Mouse (Mus musculus) splenic B cell, adult 2 months (primary cell): Measurements from ENCODE around the gene Uvrag.
A peak's percentile ranks its signal among the peaks of the same experiment; 100 is the strongest.

Experiments
- DNase-seq: peaks from one replicate; pipeline ENCODE4 v3.0.0-alpha.2; 2011; ENCODE audit warnings: low read depth, low spot score
- H3K27me3 ChIP-seq: 2 replicates; pipeline ENCODE4 v1.6.1; 2012; ENCODE audit warnings: mild to moderate bottlenecking, low read length, moderate library complexity, mixed read lengths; ENCODE audit not compliant: control insufficient read depth, poor library complexity, insufficient read depth, severe bottlenecking
- H3K36me3 ChIP-seq: 2 replicates; pipeline ENCODE4 v1.6.1; 2012; ENCODE audit warnings: mild to moderate bottlenecking, low read length, moderate library complexity, mixed read lengths; ENCODE audit not compliant: control insufficient read depth, poor library complexity, insufficient read depth, severe bottlenecking

The Uvrag gene

GRCm38 (mm10) chr7:98922984-98923383, 218.0 kb downstream of the Uvrag start:
- Histone ChIP-seq H3K36me3 (peaks cover 13% of the 10 kb centered on the region; the same call in 1 of the 2 replicates), H3K27me3 (no peaks in the 10 kb centered on the region; the same call in 1 of the 2 replicates)
- no peak for DNase-seq

GRCm38 (mm10) chr7:98917407-98917806, 223.5 kb downstream of the Uvrag start:
- Histone ChIP-seq H3K27me3 (no peaks in the 10 kb centered on the region; the same call in 1 of the 2 replicates), H3K36me3 (0 out of 2 replicates have a peak, but pooled peaks cover 4% of the 10 kb centered on the region)
- no peak for DNase-seq

GRCm38 (mm10) chr7:98916581-98916980, 224.4 kb downstream of the Uvrag start:
- H3K27me3 ChIP-seq, result no peaks in the 10 kb centered on the region; the same call in 1 of the 2 replicates
- no peak for DNase-seq
- H3K36me3 ChIP-seq, result 0 out of 2 replicates have a peak, but pooled peaks cover 4% of the 10 kb centered on the region

GRCm38 (mm10) chr7:98912953-98913360, 228.0 kb downstream of the Uvrag start:
- Histone ChIP-seq H3K27me3 (no peaks in the 10 kb centered on the region), H3K36me3 (no peaks in the 10 kb centered on the region; the same call in 1 of the 2 replicates)
- DNase-seq, result no peak

- no peak for DNase-seq
- H3K27me3 ChIP-seq, result no peaks in the 10 kb centered on the region
Observed at GRCm38 (mm10) chr7:98911276-98911675, 229.7 kb downstream of the Uvrag start.

GRCm38 (mm10) chr7:98910712-98911111, 230.2 kb downstream of the Uvrag start:
- Histone ChIP-seq H3K36me3 (peaks cover 3% of the 10 kb centered on the region), H3K27me3 (no peaks in the 10 kb centered on the region)
- DNase-seq, result no peak

More at GRCm38 (mm10) chr7:98911276-98911675, 229.7 kb downstream of the Uvrag start:
- no peaks in the 10 kb centered on the region; the same call in 1 of the 2 replicates for H3K36me3 ChIP-seq

- Histone ChIP-seq H3K27me3 (no peaks in the 10 kb centered on the region), H3K36me3 (peaks cover 4% of the 10 kb centered on the region)
Observed at GRCm38 (mm10) chr7:98910164-98910563, 230.8 kb downstream of the Uvrag start.

GRCm38 (mm10) chr7:98907476-98907875, 233.5 kb downstream of the Uvrag start:
- H3K27me3 ChIP-seq, result no peaks in the 10 kb centered on the region
- peaks cover 4% of the 10 kb centered on the region for H3K36me3 ChIP-seq
- no peak for DNase-seq

More at GRCm38 (mm10) chr7:98910164-98910563, 230.8 kb downstream of the Uvrag start:
- DNase-seq, result no peak

- Histone ChIP-seq H3K27me3 (no peaks in the 10 kb centered on the region), H3K36me3 (peaks cover 8% of the 10 kb centered on the region)
- DNase-seq, result no peak
Observed at GRCm38 (mm10) chr7:98904659-98905362, 236.1 kb downstream of the Uvrag start.

- Histone ChIP-seq H3K27me3 (no peaks in the 10 kb centered on the region), H3K36me3 (peaks cover 13% of the 10 kb centered on the region)
- no peak for DNase-seq
Observed at GRCm38 (mm10) chr7:98903884-98904283, 237.1 kb downstream of the Uvrag start.

- Histone ChIP-seq H3K36me3 (peaks cover 13% of the 10 kb centered on the region), H3K27me3 (no peaks in the 10 kb centered on the region)
- DNase-seq, result peak; percentile 39
Observed at GRCm38 (mm10) chr7:98901120-98901519, 239.8 kb downstream of the Uvrag start.

- DNase-seq, result no peak
- Histone ChIP-seq H3K36me3 (peaks cover 9% of the 10 kb centered on the region), H3K27me3 (no peaks in the 10 kb centered on the region)
Observed at GRCm38 (mm10) chr7:98899815-98900214, 241.1 kb downstream of the Uvrag start.

- no peak for DNase-seq
- peaks cover 11% of the 10 kb centered on the region for H3K36me3 ChIP-seq
- no peaks in the 10 kb centered on the region for H3K27me3 ChIP-seq
Observed at GRCm38 (mm10) chr7:98897323-98897722, 243.6 kb downstream of the Uvrag start.

- no peaks in the 10 kb centered on the region for H3K27me3 ChIP-seq
- DNase-seq, result no peak
- H3K36me3 ChIP-seq, result peaks cover 8% of the 10 kb centered on the region
Observed at GRCm38 (mm10) chr7:98895501-98896095, 245.3 kb downstream of the Uvrag start.

GRCm38 (mm10) chr7:98894768-98895167, 246.2 kb downstream of the Uvrag start:
- H3K36me3 ChIP-seq, result peaks cover 7% of the 10 kb centered on the region
- H3K27me3 ChIP-seq, result no peaks in the 10 kb centered on the region
- no peak for DNase-seq
